Mouse (Mus musculus): ENCODE results near the gene Zfp366.

GRCm38 (mm10) chr13:99191063-99191462, 6.4 kb downstream of the Zfp366 start:
- no peak for TF ChIP-seq GATA1 (IDR thresholded peaks at IDR 0.05; ENCODE audit: borderline replicate concordance, low read length)
- no peak for TF ChIP-seq FLI1 (IDR thresholded peaks at IDR 0.05; ENCODE audit: low read length)
